Mouse (Mus musculus) limb, embryonic 14.5 days (tissue): Measurements from ENCODE around the gene Wdfy3. TPM values are rescaled to one million over a fixed set of nuclear protein-coding genes. Genes with fewer than 3 reads are reported as not detected.

ENCODE experiments used
- ATAC-seq: fragments of 200-750 bp; cut with Nextera tagmentation; 2 replicates; pipeline ENCODE4 v1.8.0; 2017; ENCODE audit warnings: low read depth, moderate number of reproducible peaks, moderate TSS enrichment; ENCODE audit not compliant: low FRiP score
- DNase-seq: peaks from one replicate; pipeline ENCODE4 v3.0.0-alpha.2; 2015; ENCODE audit warnings: low spot score
- H3K27ac ChIP-seq: fragments of 300-500 bp; sonication (generic); replicated peaks from 2 replicates; pipeline ENCODE4 v1.5.1; 2014; ENCODE audit warnings: low read depth, mild to moderate bottlenecking, low read length, moderate library complexity, mixed read lengths
- H3K27me3 ChIP-seq: fragments of 300-500 bp; sonication (generic); 2 replicates; pipeline ENCODE4 v1.6.1; 2014; ENCODE audit warnings: low read length, mixed read lengths; ENCODE audit not compliant: control insufficient read depth, insufficient read depth
- H3K36me3 ChIP-seq: fragments of 300-500 bp; sonication (generic); 2 replicates; pipeline ENCODE4 v1.6.1; 2014; ENCODE audit warnings: mild to moderate bottlenecking, low read length, moderate library complexity, mixed read lengths; ENCODE audit not compliant: control insufficient read depth, insufficient read depth
- H3K4me1 ChIP-seq: fragments of 300-500 bp; sonication (generic); 2 replicates; pipeline ENCODE4 v1.6.1; 2014; ENCODE audit warnings: antibody characterized with exemption, low read length, mixed read lengths; ENCODE audit not compliant: control insufficient read depth, insufficient read depth
- H3K4me2 ChIP-seq: fragments of 300-500 bp; sonication (generic); replicated peaks from 2 replicates; pipeline ENCODE4 v1.6.1; 2014; ENCODE audit warnings: low read depth, mild to moderate bottlenecking, low read length, moderate library complexity; ENCODE audit not compliant: severe bottlenecking
- H3K4me3 ChIP-seq: fragments of 300-500 bp; sonication (generic); replicated peaks from 2 replicates; pipeline ENCODE4 v1.5.1; 2014; ENCODE audit warnings: low read length
- H3K9ac ChIP-seq: fragments of 300-500 bp; sonication (generic); 2 replicates; pipeline ENCODE4 v1.6.1; 2014; ENCODE audit warnings: mild to moderate bottlenecking, low read depth, low read length, moderate library complexity; ENCODE audit not compliant: severe bottlenecking
- H3K9me3 ChIP-seq: fragments of 300-500 bp; sonication (generic); 2 replicates; pipeline ENCODE4 v1.6.1; 2016; ENCODE audit warnings: low read length; ENCODE audit not compliant: control insufficient read depth
- POLR2A ChIP-seq: fragments of 200-500 bp; IDR thresholded peaks from 2 replicates; pipeline ENCODE4 v1.8.0; 2012; ENCODE audit warnings: inconsistent platforms, mild to moderate bottlenecking, moderate library complexity, borderline replicate concordance; ENCODE audit not compliant: insufficient read depth, insufficient read length; ENCODE audit errors: extremely low read depth
- WGBS: fragments of 180-500 bp; shearing (Covaris S2); extraction: QIAGEN DNeasy Blood & Tissue Kit; methylation state at CpG from one replicate; pipeline ENCODE4 v1.1.7; 2014; 5-methylcytosine and 5-hydroxymethylcytosine counted together
- polyA plus RNA-seq, 2 experiments: library from polyadenylated mRNA; depleted of rRNA in 1 of 2; stranded (reverse) in 1 of 2; unstranded in 1 of 2; fragments of >200 nt; fragmentation: Nextera tagmentation in 1 of 2; extraction: Ambion mirVana in 1 of 2; gene quantifications; 2 replicates each; pipeline versions ENCODE4 v1.2.1 to v1.2.3; 2012 to 2014

Wdfy3 gene
- polyA plus RNA-seq, 2 experiments: 21.1 to 30.9 TPM

GRCm38 (mm10) chr5:102032191-102032590 lies 37.5 kb downstream of the Wdfy3 start:
- Histone ChIP-seq H3K4me2 (no peak overlapping the region), H3K9ac (no peak overlapping the region), H3K36me3 (peaks cover 80% of the 10 kb centered on the region), H3K27ac (no peak overlapping the region), H3K27me3 (no peaks in the 10 kb centered on the region), H3K4me1 (no peaks in the 10 kb centered on the region), H3K4me3 (no peak overlapping the region), H3K9me3 (no peaks in the 10 kb centered on the region)
- DNase-seq (no peak), ATAC-seq (no peak)
- TF ChIP-seq POLR2A: no peak
- 81% methylated on average over 3 of the region's 3 CpGs for WGBS

GRCm38 (mm10) chr5:102023376-102023775 lies 46.3 kb downstream of the Wdfy3 start:
- Histone ChIP-seq H3K9me3 (no peaks in the 10 kb centered on the region), H3K27me3 (no peaks in the 10 kb centered on the region), H3K27ac (no peak overlapping the region), H3K4me3 (no peak overlapping the region), H3K9ac (no peak overlapping the region), H3K4me2 (no peak overlapping the region), H3K36me3 (peaks cover 46% of the 10 kb centered on the region), H3K4me1 (no peaks in the 10 kb centered on the region)
- 96% methylated on average over 11 of the region's 11 CpGs for WGBS
- DNase-seq (no peak), ATAC-seq (no peak)
- no peak for TF ChIP-seq POLR2A

GRCm38 (mm10) chr5:102022018-102022898 lies 47.5 kb downstream of the Wdfy3 start:
- H3K4me2 ChIP-seq: no peak overlapping the region
- peaks cover 40% of the 10 kb centered on the region for H3K36me3 ChIP-seq
- WGBS: 69% methylated on average over 16 of the region's 16 CpGs
- H3K9me3 ChIP-seq: no peaks in the 10 kb centered on the region
- H3K4me1 ChIP-seq: no peaks in the 10 kb centered on the region
- ATAC-seq: no peak
- H3K9ac ChIP-seq: no peak overlapping the region
- H3K27ac ChIP-seq: no peak overlapping the region
- no peak for DNase-seq
- no peaks in the 10 kb centered on the region for H3K27me3 ChIP-seq
- no peak overlapping the region for H3K4me3 ChIP-seq
- TF ChIP-seq POLR2A: no peak

GRCm38 (mm10) chr5:102014235-102014634 lies 55.5 kb downstream of the Wdfy3 start:
- no peaks in the 10 kb centered on the region for H3K27me3 ChIP-seq
- H3K9me3 ChIP-seq: no peaks in the 10 kb centered on the region
- DNase-seq (no peak), ATAC-seq (no peak)
- no peak overlapping the region for H3K4me2 ChIP-seq
- no peak overlapping the region for H3K4me3 ChIP-seq
- no peaks in the 10 kb centered on the region for H3K4me1 ChIP-seq
- H3K36me3 ChIP-seq: peaks cover 20% of the 10 kb centered on the region
- WGBS: 90% methylated on average over 8 of the region's 8 CpGs
- TF ChIP-seq POLR2A: no peak
- no peak overlapping the region for H3K27ac ChIP-seq
- H3K9ac ChIP-seq: no peak overlapping the region

GRCm38 (mm10) chr5:102013781-102014180 lies 55.9 kb downstream of the Wdfy3 start:
- TF ChIP-seq POLR2A: no peak
- Histone ChIP-seq H3K36me3 (peaks cover 20% of the 10 kb centered on the region), H3K4me3 (no peak overlapping the region), H3K27ac (no peak overlapping the region), H3K4me2 (no peak overlapping the region), H3K9me3 (no peaks in the 10 kb centered on the region), H3K9ac (no peak overlapping the region), H3K4me1 (no peaks in the 10 kb centered on the region), H3K27me3 (no peaks in the 10 kb centered on the region)
- no peak for DNase-seq
- ATAC-seq: no peak
- 95% methylated on average over 7 of the region's 7 CpGs for WGBS
